Mouse (Mus musculus) cerebellum, adult 2 months (tissue): Measurements from ENCODE around the gene Dusp8.

Experiments used
- CTCF ChIP-seq: fragments of 200-500 bp; IDR thresholded peaks from 2 replicates; pipeline ENCODE4 v1.5.1; 2011; ENCODE audit warnings: low read depth, mild to moderate bottlenecking, control low read depth, low read length, moderate library complexity, borderline replicate concordance; ENCODE audit not compliant: insufficient read depth
- POLR2A ChIP-seq: fragments of 200-500 bp; IDR thresholded peaks from 2 replicates; pipeline ENCODE4 v1.6.1; 2011; ENCODE audit warnings: low read length, control low read depth, borderline replicate concordance; ENCODE audit not compliant: insufficient read depth

DNA sequence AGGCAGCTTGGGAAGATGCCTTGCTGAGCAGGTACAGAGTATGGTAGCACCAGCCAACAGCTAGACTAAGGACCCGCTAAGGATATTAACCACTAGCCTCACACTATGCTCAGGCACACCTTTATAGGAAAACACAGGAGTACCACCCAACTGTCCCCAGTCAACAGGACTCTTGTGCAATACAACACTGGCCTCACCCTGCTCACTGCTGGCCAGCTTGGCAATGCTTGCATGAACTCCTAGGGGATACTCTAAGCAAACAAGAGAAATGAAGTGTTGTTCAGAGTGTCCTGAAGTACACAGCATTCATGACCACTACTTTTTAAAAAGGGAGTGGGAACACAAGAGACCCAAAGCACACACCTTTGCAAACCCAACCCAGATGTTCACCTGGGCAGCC, 38.5 kb downstream of the Dusp8 start:
- TF ChIP-seq CTCF: no peak
- TF ChIP-seq POLR2A: no peak
